Mouse (Mus musculus): ENCODE data around the gene Mef2c.
A peak's percentile ranks its signal among the peaks of the same experiment; 100 is the strongest.

The Mef2c gene

GRCm38 (mm10) chr13:83503919-83504318, at the start of gene Mef2c:
TSS of gene Mef2c (plus strand) at chr13:83504034.
- no peak for DNase-seq (ENCODE audit: low read depth, low spot score)

GRCm38 (mm10) chr13:83458729-83459128, 45.1 kb upstream of the Mef2c start:
- no peak for DNase-seq (ENCODE audit: low read depth, low spot score)

- no peak for DNase-seq (ENCODE audit: low read depth, low spot score)
Observed at GRCm38 (mm10) chr13:83459600-83459999, 44.2 kb upstream of the Mef2c start.

GRCm38 (mm10) chr13:83460620-83461019, 43.2 kb upstream of the Mef2c start:
- no peak for DNase-seq (ENCODE audit: low read depth, low spot score)

- peak; percentile 26 for DNase-seq (ENCODE audit: low read depth, low spot score)
Observed at GRCm38 (mm10) chr13:83461556-83461955, 42.3 kb upstream of the Mef2c start.

- DNase-seq (ENCODE audit: low read depth, low spot score): no peak
Observed at GRCm38 (mm10) chr13:83466756-83467155, 37.1 kb upstream of the Mef2c start.

GRCm38 (mm10) chr13:83468794-83469193, 35.0 kb upstream of the Mef2c start:
- DNase-seq (ENCODE audit: low read depth, low spot score): no peak

- no peak for DNase-seq (ENCODE audit: low read depth, low spot score)
Observed at GRCm38 (mm10) chr13:83473755-83474154, 30.1 kb upstream of the Mef2c start.

GRCm38 (mm10) chr13:83480388-83480787, 23.4 kb upstream of the Mef2c start:
- no peak for DNase-seq (ENCODE audit: low read depth, low spot score)

GRCm38 (mm10) chr13:83481310-83481709, 22.5 kb upstream of the Mef2c start:
- no peak for DNase-seq (ENCODE audit: low read depth, low spot score)

- DNase-seq (ENCODE audit: low read depth, low spot score): no peak
Observed at GRCm38 (mm10) chr13:83482087-83482486, 21.7 kb upstream of the Mef2c start.

GRCm38 (mm10) chr13:83484215-83484614, 19.6 kb upstream of the Mef2c start:
- DNase-seq (ENCODE audit: low read depth, low spot score): no peak

- DNase-seq (ENCODE audit: low read depth, low spot score): no peak
Observed at GRCm38 (mm10) chr13:83484721-83485369, 19.0 kb upstream of the Mef2c start.

GRCm38 (mm10) chr13:83492051-83492450, 11.8 kb upstream of the Mef2c start:
- DNase-seq (ENCODE audit: low read depth, low spot score): no peak

- DNase-seq (ENCODE audit: low read depth, low spot score): no peak
Observed at GRCm38 (mm10) chr13:83497708-83498107, 6.1 kb upstream of the Mef2c start.

- no peak for DNase-seq (ENCODE audit: low read depth, low spot score)
Observed at GRCm38 (mm10) chr13:83499526-83499925, 4.3 kb upstream of the Mef2c start.

GRCm38 (mm10) chr13:83507687-83508086, 3.9 kb downstream of the Mef2c start:
- no peak for DNase-seq (ENCODE audit: low read depth, low spot score)

- no peak for DNase-seq (ENCODE audit: low read depth, low spot score)
Observed at GRCm38 (mm10) chr13:83515013-83515547, 11.2 kb downstream of the Mef2c start.

- peak; percentile 81 for DNase-seq (ENCODE audit: low read depth, low spot score)
Observed at GRCm38 (mm10) chr13:83517660-83518609, 14.1 kb downstream of the Mef2c start.

GRCm38 (mm10) chr13:83520807-83521206, 17.0 kb downstream of the Mef2c start:
- DNase-seq (ENCODE audit: low read depth, low spot score): no peak

- DNase-seq (ENCODE audit: low read depth, low spot score): peak; percentile 42
Observed at GRCm38 (mm10) chr13:83523232-83523969, 19.6 kb downstream of the Mef2c start.

Data from forelimb bud, embryonic 11.5 days (tissue).